Mouse (Mus musculus) lung, postnatal 14 days (tissue): ENCODE data around the gene Lamb1.

Source experiments
- DNase-seq: peaks from one replicate; pipeline ENCODE4 v3.0.0; 2021

The Lamb1 gene

GRCm38 (mm10) chr12:31317670-31318408, 52.8 kb downstream of the Lamb1 start:
- DNase-seq = no peak

GRCm38 (mm10) chr12:31318409-31318963, 53.5 kb downstream of the Lamb1 start:
- no peak for DNase-seq

- no peak for DNase-seq
Observed at GRCm38 (mm10) chr12:31320817-31321216, 55.8 kb downstream of the Lamb1 start.

- DNase-seq = no peak
Observed at GRCm38 (mm10) chr12:31321532-31321931, 56.5 kb downstream of the Lamb1 start.

DNA sequence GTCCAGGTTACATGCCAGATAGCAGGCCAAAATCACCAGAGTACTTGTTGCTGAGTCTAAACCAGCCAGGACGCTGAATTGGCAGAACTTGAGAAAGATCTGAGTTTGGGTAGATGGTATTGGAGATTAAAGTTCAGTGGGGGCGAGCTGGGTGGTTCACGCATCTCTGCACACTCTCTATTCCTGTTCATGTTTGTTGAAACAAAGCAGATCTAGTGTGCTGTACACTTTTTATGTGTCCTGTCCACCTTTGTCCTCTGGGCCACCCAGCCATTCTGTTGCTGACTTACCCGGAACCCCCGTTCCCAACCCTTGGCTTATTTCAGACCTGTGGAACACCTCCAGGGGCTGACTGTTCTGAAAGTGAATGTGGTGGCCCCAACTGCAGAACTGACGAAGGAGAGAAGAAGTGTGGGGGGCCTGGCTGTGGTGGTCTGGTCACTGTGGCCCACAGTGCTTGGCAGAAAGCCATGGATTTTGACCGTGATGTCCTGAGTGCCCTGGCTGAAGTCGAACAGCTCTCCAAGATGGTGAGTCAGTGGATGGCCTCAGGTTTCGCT, 58.2 kb downstream of the Lamb1 start:
- DNase-seq = no peak

GRCm38 (mm10) chr12:31327139-31327538, 62.1 kb downstream of the Lamb1 start:
- DNase-seq = no peak

GRCm38 (mm10) chr12:31333261-31333660, 68.2 kb downstream of the Lamb1 start:
- DNase-seq = no peak

- no peak for DNase-seq
Observed at GRCm38 (mm10) chr12:31350191-31350943, 85.3 kb downstream of the Lamb1 start.

- DNase-seq = peak; percentile 98
Observed at GRCm38 (mm10) chr12:31350944-31351928, 86.2 kb downstream of the Lamb1 start, which contains the start of gene Dld. TSS of gene Dld (minus strand) at chr12:31351453.

DNA sequence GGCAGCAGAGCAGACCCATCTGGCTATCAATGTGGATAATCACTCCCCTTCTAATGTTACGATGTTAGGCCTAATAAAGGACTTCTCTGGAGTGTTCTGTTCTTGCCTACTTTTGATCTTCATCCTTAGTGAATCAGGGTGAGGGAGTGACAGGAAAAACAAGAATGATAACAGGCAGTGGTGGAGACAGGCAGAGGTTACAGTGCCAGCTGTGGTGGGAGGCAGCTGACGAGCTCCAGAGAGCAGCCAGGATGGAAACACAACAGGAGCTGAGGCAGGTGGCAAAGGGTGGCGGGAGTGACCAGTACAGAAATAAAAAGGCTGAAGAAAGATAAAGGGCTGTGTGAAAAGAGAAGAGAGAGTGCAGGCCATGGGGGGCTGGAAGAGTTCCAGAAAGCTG, 101.4 kb downstream of the Lamb1 start:
- DNase-seq = no peak

- DNase-seq = no peak
Observed at GRCm38 (mm10) chr12:31367721-31368120, 102.7 kb downstream of the Lamb1 start.

DNA sequence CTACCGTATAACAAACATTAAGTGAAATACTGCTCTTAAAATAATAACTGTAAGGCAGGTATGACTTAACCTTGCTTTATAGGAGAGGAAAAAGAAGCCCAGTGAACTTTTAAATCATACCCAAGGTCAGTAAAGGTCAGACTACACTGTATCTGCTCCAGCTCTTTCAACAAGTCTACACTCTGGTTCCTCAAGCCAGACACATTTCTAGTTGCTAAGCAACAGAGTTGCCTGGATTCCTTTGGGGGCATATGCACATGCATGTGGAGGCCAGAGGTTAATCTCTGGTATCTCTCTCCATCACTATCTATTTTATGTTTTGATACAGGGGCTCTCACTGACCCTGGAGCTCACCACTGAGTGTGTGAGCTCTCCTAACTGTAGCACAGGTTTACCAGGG, 104.1 kb downstream of the Lamb1 start:
- DNase-seq = no peak

GRCm38 (mm10) chr12:31369656-31370055, 104.6 kb downstream of the Lamb1 start:
- no peak for DNase-seq

GRCm38 (mm10) chr12:31374603-31375282, 109.7 kb downstream of the Lamb1 start:
- DNase-seq = peak; percentile 71

DNA sequence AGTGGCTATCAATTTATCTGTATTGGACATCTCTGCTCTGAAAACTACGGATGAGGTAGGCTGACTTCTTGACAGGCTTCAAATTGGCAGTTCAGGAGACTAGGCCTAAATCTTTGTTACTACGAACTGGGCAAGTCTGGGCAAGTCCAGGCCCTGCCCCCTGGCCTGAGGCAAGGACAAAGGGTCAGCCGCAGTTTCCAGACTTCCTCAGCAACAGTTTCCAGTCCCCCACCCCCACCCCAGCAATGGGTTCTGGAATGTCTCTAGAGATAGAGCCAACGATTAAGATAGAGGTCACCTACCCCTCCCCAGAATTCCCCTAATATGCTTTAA, 110.2 kb downstream of the Lamb1 start:
- no peak for DNase-seq

GRCm38 (mm10) chr12:31376326-31376950, 111.4 kb downstream of the Lamb1 start:
- DNase-seq = no peak

GRCm38 (mm10) chr12:31377241-31377640, 112.2 kb downstream of the Lamb1 start:
- DNase-seq = no peak
